Mouse (Mus musculus) liver, adult (tissue): ENCODE measurements around the gene Epop.

Experiments
- GATA4 ChIP-seq: IDR thresholded peaks from 2 replicates; pipeline ENCODE4 v1.6.1; 2014; ENCODE audit warnings: mild to moderate bottlenecking, low read length; ENCODE audit not compliant: insufficient replicate concordance

The Epop gene

DNA sequence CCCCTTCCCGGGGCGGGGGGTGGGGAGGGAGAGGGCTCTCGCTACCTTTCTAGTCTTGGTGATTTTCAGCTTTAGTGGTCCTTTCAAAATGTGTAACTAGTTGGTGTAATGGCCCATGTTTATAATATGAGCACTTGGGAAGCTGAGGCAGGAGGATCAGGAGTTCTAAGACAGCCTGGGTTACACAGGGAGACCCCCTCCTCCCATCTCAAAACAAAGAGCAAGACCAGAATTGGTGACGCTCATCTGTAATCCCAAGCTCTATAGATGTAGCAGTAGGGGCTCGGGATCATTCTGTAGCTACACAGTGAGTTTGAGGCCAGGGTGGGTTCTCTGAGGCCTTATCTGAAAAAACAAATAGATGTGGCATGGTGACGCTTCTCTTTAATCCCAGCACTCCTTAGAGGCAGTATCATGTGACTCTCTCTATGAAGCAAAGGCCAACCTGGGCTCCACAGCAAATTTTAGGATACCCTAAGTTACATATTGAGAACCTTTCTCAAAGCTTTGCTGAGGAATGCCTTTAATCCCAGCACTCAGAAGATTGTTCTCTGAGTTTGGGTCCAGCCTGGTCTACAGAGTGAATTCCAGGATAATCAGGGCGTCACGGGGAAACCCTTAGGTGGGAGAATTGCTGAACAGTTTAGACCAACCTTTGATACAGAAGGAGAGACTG lies 14.0 kb upstream of the Epop start:
- no peak for TF ChIP-seq GATA4

DNA sequence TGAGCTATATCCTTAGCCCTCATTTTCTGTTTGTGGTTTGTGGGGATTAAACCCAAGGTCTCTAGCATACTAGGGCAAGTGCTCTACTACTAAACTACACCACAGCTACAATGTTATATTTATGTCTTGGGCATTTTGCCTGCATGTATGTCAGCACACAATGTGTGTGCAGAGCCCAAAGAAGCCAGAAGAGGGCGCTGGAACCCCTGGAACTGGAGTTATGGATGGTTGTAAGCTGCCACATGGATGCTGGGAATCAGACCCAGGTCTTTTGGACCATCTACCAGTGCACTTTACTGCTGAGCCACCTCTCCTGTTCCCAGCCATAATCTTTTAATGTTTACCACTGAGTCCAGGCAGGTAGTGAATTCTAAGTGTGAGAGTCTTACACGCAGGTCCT lies 13.2 kb upstream of the Epop start:
- no peak for TF ChIP-seq GATA4

DNA sequence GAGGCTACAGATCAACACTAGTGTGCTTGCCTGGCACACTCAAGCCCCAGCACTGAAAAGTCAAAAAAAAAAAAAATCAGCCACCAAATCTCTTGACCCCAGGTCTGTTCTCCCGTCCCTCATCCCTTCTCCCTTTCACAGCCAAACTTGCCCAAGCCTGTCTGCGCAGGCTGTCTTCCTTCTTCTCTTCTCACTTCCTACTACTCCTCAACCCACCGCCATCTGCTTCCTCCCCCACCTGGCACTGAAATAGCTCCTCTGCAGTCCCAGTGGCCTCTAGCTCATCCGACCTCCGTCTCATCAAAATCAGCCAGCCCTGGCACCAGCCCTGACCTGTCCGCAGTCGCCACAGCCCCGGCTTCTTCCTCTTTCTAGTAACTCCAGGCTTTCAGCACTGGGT lies 12.2 kb upstream of the Epop start:
- no peak for TF ChIP-seq GATA4

DNA sequence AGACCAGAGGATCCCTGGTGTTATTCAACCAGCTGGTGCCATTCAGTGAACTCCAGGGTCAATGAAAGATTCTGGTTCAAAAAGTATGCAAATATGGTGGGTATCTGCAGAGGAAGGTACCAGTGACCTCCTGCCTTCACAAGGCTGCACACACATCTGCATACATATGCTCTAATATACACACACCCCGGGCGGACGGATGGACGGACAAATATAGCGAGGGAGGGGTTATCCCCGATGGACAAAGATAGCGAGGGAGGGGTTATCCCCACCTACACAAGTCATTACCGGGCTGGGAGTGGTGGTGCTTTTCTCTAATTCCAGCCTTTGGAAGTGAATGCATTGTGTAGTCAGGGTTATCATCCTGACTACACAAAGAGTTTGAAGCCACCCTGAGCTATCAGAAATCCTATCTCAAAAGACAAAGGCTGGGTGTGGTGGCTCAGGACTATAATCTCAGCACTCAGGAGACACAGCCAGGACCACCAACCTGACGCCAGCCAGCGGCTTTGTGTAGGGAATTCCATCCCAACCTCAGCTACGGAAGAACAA lies 6.0 kb upstream of the Epop start:
- no peak for TF ChIP-seq GATA4

DNA sequence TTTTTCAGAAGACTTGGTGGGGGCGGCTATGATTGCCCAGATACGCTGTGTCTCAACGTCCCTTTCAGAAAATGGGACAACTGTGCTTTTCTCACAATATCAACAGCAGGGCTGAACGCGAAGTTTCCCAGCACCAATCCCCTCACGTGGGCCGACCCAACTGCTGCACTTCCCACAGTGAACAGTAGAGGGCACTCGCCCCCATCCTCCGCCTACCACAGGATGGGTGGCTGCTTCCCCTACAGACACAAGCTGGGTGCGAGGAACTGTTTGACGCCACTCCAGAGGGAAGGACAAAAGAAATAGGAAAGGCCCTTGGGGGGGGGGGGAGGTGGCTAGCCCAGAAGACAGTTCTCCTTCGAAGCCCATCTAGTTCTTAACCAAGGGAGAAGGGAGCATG lies 2.4 kb upstream of the Epop start:
- no peak for TF ChIP-seq GATA4

DNA sequence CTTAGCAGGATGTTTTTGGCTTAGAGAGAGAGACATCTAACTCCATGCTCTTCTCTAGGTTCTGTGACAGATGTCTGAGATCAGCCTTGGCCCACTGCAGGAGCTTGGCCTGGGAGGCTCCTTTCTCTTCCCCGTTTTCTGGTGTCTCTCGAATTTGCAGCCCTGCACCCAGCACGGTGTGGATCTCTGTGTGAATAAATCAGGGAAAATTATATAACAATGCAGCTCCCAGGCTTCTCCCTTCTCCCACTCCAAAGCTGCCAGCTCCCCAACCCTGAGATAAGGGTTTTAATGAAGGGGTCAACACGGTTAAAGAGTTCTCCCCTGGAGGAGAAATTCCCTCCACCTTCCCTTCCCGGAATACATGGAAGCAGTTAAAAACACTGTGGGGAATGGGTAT lies 2.0 kb upstream of the Epop start:
- no peak for TF ChIP-seq GATA4

DNA sequence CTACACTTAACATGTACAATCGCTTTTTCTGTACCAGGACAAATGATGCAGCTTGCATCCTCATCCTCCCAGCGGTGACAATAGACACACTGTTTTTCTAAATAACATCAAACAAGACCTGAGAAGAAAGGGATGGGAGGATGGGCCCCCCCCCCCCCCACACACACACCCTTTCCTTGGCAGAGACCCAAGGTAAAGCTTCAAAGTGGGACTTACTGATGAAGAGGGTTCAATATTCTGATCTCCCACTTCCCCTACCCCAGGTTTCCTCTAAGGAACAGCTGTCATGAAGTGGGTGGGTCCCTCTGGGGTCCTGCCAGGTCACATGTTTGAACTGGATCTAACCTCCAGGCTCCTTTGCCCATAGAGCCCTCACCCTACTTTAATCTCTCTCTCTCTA lies 1.5 kb upstream of the Epop start:
- TF ChIP-seq GATA4, result no peak

DNA sequence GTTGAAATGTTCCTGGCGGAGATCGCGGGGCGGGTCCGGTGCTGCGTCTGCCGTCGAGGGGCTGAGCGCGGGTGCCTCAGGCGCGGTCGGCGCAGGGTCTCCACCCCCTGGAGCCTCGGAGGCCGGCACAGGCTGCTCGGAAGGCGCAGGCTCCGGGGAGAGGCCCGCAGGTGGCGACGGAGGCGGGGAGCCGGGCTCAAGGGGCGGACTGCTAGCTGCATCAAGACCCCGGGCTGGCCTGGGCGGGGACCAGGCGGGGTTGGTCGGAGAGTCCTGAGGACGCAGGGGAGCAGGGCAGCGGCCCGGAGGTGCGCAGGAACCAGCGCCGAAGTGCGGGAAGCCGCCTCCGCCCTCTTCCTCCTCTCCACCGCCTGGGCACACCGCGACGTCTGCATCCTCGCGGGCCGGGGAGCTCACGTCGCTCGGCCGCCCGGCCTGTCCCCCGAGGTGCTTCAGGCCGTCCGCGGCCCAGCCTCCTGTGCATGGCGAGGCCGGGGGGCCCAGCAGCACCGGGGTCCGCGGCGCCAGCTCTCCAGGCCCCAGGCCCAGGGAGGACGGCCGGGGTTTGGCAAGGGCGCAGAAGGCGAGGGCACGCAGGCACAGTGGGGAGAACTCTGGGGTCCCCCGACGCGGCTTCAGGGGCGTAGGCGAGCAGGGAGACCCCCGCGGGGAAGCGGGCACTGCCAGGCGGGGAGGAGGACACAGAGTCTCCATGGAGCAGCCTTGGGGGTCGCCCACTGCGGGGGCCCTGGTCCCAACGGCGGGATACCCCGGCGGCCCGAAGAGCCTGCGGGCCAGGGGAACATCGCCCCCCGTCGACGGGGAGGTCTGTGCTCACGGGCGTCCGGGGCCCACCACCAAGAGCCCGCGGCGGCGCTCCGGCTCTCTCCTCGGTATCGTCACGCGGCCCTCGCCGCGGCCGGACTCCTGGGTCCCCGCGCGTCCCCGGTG lies 659 bp downstream of the Epop start:
- no peak for TF ChIP-seq GATA4

DNA sequence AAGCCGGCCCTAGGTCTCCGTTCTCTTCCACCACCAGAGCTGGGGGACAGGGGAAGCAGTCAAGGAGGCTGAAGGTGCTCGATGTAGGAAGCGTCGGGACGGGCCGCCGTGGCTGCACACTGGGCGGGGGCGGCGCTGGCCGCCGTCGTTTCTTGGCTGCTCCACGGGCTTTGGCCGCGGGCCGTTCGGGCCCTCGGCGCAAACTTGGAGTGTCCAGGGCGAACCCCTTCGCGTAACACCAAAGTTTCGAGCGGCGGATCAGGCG lies 1.3 kb downstream of the Epop start:
- TF ChIP-seq GATA4, result no peak

DNA sequence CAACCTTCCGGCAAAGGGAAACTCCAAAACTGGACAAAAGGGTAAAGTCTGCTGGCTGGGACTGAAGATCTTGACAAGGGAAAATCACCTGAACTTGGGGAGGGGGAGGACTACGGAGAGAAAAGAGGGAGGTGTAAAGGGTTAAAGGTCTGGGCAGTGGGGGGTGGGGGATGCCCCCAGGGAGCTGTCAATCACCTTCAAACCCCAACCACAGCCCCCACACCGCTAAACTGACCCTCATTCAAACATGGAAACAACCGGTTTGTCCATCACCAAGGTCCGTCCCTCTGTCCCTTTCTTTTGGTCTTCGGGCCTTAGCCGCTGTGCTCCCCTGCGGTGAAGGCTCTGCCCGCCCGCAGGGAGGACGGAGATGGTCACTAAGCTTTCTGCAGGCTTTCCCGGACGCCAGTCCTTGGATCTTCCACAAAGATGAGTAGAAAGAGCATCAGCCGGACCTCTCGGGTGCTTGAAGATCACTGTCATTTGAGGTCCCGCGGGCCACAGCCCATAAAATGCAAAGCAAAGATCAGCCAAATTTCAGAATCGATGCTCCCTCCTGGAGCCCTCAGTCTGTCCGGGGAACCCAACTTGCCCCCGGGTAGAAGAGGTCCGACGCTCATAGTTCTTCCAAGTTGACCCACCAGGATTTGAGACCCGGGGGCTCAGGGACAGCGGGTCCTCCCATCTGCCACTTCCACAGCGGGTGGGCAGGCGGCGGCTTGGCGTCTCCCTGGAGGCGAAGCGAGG lies 1.8 kb downstream of the Epop start:
- TF ChIP-seq GATA4, result no peak

DNA sequence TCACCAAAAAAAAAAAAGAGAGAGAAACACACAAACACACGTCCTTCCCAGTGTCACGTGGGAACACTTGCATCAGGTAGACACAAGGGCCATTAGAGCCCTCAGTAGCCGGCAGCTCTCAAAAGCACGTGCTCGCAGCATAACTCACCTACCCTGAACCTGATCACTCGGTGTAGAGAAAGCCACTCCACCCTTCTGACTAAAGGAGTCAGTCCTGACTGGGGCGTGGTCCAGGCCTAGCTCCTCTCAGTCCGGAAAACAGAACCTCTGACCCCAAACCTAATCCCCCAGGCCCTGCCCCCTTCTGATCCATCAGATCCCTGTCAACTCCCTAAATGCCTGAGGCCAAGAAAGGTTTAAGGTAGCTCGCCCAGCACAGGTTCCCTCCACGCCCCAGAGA lies 2.7 kb downstream of the Epop start:
- TF ChIP-seq GATA4, result no peak

DNA sequence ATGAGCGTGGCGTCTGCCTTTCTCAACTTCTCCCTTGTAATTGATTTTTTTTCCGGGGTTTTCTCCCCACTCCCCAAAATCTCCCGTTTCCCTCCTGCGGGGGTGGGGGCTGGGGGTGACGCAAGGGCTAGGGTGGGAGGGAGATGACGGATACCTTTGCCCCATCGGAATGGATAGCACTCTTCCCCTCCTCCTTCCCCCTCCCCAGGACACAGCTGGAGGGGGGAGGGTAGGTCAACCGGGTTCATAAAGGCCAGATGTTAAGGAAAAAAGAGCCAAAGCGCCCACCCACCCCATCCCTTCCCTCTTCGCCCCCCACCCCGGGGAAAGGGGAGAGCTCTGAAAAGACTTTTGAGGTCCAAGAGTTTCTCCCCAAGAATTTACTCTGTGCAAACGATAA lies 3.1 kb downstream of the Epop start:
- TF ChIP-seq GATA4, result no peak

DNA sequence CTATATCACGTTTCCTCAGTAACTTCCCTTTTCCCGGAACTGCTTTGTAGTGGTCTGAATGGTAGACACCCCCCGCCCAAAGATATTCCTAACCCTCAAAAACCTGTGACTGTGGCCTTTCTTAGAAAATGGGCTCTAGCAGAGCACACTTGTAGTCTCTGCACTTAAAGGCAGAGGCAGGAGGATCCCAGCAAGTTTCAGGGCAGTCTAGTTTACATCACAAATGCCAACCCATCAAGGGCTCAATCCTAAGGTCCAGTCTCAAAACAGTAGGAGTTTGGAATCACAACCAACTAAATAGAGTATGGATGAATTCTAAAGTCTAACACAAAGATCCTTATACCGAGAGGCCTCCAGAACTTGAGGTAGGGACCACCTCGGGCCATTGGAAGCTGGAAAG lies 4.0 kb downstream of the Epop start:
- no peak for TF ChIP-seq GATA4

DNA sequence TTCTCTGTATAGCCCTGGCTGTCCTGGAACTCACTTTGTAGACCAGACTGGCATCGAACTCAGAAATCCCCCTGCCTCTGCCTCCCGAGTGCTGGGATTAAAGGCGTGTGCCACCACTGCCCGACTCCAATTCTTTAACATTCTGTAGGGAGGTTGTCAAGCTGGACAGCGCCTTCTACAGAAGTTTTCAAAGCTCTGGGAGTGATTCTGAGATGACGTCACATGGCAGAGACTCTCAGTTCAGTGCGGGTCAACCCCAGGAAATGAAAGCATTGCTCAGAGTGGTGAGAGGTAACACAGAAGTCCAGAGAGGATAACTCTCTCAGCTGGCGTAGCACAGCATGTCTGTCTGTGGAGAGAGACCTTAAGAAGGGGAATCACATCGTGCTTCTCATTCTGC lies 6.3 kb downstream of the Epop start:
- TF ChIP-seq GATA4, result no peak

DNA sequence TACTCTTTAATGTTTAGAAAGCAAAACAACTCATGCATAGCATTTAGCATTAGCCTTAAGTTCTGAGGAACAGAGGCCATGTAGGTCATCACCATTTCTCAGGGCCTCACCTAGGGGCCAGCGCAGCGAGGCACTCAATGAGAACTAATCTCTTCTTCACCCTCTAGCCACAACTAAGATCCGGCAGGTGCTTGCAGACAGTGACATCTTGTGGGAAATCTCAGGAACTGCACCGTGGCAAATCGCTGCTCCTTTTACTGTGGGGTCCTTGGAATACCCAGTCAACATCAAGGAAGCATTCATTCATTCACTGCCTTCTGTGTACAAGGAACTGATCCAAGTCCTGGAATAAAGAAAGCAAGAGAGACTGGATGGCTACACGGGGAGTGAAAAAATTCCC lies 7.1 kb downstream of the Epop start:
- no peak for TF ChIP-seq GATA4

DNA sequence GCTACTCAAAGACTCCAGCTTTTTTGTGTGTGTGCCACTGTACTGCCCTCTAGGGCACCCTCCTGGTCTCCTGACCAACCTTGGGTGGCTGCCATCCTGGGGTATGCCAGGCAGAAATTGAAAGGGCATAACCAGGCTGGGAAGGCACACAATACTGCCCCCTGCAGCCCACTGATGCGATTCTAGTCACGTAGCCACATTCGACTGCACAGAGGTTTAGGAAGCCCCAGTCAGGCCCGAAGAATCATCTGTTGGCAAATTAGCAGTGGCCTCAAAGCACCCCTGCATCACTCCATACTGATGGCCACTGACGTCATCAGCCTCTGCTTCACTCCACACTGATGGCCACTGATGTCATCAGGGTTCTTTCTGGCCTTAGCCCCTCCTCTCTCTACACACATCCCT lies 10.1 kb downstream of the Epop start:
- TF ChIP-seq GATA4, result no peak
